Mouse (Mus musculus) lung, postnatal 10 days (tissue): Measurements from ENCODE around the gene Trap1a.
A peak's percentile ranks its signal among the peaks of the same experiment; 100 is the strongest.
"Not testable (repeated sequence)": the region's sequence is repeated elsewhere in the genome, so short reads cannot be mapped to it uniquely, and the experiment has no call there.

ENCODE experiments used
- DNase-seq: peaks from one replicate; pipeline ENCODE4 v3.0.0; 2021

The Trap1a gene

GRCm38 (mm10) chrX:139333263-139333994 lies at the start of gene Trap1a:
Trap1a (plus strand) TSS chrX:139333683.
- no peak for DNase-seq

DNA sequence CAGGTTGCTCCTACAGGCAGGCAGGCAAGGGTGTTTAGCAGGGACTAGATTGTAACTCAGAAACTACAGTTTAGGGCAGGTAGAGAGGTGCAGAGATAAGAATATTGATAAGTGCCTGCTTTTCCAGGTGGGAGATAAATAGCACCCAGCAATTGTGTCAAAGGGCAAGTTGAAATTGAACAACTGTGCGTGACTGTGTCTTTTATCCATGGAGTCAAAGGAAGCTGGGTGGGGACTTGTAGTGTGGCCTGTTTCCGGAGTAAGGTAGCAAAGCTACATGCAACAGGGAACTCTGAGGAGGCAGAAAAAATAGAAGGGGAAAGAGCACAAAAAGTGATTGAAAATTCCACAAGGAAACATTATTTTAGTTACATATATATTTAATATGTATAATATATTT lies 40.4 kb upstream of the Trap1a start:
- no peak for DNase-seq

GRCm38 (mm10) chrX:139295325-139295724 lies 38.2 kb upstream of the Trap1a start:
- DNase-seq, result no peak

DNA sequence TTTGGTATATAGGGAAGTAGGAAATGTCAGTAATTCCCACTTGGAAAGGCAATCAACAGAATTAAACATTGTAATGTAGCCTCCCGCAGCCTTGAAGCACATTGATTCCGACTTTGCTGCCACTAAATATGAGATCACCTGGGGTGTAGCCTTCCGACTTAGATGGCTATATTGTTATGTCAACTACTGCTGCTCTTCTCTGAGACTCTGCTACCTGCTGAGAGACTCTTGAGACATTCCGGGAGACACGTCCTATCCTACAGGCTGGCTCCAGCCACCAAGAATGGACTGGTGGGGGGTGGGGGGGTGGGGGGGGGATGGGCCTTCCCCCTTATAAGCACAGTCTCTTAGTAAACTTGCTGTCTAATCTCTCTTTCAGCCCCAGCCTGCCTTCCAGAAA lies 16.1 kb upstream of the Trap1a start:
- not testable (repeated sequence) for DNase-seq

DNA sequence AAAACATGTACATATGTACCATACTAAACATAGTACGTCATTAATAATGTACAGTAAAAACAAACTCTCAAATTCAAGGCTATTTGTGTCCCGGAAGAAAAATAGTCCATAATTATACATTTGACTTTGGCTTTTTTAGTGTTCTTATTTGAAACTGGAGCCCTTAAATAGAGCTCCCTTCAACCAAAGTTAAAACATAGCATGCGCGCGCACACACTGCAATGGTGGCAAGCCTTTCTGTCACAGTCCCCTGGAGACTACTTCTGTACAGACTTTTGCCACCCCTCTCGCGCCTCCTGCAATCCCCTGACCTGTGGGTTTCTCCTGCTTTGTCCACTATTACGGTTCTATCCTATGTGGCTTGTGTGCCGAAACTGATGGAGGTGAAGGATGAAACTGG lies 900 bp upstream of the Trap1a start:
- DNase-seq, result no peak

DNA sequence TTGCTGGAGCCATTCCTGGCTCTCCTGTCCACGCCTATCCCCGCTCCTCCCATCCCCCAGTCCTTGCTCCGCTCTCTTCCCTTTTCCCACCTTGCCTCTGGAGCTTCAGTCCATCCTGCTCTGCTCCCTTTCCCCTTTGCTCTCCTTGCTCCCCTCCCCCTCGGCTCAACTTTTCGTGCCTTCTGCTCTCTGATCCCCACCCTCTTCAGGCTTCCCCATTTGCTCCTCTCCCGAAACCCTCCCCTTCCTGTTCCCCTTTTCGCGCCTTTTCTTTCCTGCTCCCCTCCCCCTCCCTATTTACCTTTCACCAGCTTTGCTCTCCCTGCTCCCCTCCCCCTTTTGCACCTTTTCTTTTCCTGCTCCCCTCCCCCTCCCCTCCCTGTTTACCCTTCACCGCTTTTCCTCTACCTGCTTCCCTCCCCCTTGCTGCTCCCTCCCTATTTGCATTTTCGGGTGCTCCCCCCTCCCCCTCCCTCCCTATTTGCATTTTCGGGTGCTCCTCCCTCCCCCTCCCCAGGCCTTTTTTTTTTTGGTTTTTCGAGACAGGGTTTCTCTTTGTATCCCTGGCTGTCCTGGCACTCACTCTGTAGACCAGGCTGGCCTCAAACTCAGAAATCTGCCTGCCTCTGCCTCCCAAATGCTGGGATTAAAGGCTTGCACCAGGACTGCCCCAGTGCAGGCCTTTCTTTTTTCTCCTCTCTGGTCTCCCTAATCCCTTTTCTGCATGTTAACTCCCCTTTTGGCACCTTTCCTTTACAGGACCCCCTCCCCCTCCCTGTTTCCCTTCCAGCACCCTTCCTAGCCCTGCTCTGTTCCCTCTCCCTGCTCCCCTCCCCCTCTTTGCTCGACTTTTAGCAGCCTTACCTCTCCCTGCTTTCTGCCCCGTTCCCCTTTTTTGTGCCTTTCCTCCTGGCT lies 1.3 kb downstream of the Trap1a start:
- DNase-seq, result no peak

DNA sequence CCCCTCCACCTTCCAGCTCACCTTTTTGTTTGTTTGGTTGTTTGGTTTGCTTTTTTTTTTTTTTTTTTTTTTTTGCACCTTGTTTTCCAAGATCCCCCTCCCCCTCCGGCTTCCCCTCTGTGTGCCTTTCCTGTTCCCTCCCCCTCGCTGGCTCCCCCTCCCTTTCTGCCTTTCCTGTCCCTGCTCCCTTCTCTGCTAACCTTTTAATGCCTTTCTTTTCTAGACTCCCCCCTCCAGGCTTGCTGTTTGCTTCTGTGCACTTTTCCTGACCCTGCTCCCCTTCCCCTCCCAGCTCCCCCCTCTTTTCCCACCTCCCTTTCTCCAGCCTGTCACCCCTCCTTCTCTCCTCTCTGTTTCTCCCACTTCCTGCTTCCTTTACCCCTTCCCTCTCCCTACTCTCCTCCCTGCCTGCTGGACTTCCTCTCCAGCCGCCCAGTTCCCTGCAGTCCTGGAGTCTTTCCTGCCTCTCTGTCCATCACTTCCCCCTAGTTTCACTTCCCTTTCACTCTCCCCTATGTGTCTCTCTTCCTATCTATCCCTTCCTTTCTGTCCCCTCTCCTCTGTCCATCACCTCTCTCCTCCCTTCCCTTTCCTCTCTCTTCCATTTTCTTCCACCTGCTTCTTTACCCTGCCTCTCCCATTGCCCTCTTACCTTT lies 2.1 kb downstream of the Trap1a start:
- no peak for DNase-seq

- DNase-seq, result no peak
Measured at GRCm38 (mm10) chrX:139339553-139339952, 6.1 kb downstream of the Trap1a start.

DNA sequence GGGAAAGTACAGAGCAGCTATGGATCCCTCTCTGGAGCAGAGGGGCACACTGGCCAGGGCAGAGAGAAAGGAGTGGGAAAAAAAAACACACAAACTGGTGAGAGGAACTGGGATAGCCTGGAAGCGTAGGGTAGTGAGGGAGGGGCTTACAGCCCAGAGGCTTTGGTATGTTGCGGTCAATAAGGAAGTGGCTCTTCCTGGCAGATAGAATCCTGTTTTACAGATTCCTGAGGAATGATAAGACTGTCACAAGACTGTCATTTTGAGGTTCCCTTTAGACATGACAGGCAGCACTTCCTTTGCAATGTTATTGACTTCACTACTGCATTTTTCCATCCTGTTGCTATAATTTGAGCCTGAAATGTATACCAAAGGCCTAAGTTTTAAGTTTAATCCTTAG lies 7.7 kb downstream of the Trap1a start:
- DNase-seq, result no peak

- peak; percentile 37 for DNase-seq
Measured at GRCm38 (mm10) chrX:139352192-139352772, 18.8 kb downstream of the Trap1a start.

DNA sequence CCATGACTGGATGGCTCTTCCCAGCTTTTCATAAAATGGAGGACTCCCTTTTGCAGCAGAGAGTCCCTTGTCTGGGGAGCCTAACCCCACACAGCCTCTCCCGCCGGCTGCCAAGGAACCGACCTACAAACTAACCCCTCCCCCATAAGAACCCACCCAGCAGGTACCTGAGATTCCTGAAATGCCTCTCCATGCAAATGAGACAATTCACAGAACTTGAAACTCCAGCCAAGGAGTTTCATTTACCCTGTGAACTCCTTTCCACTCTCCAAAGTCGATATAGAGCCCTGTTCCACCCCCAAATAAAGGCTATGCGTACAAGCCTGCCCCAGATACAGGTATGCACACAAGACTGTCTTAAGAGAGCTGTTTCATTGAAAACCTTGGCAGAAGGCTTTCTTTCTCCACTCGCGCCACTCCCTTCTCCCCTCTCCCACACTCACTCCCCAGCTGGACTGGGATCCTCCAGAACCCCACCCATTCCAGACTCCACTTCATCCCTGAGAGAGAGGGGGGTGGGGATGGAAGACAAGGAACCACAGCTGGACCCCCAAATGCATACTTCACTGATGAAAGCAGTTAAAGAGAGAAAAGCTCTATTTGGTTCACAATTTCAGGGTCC lies 24.3 kb downstream of the Trap1a start:
- peak; percentile 1 for DNase-seq

- no peak for DNase-seq
Measured at GRCm38 (mm10) chrX:139358361-139358760, 24.9 kb downstream of the Trap1a start.

- no peak for DNase-seq
Measured at GRCm38 (mm10) chrX:139366837-139367528, 33.5 kb downstream of the Trap1a start.

GRCm38 (mm10) chrX:139367529-139367908 lies 34.0 kb downstream of the Trap1a start:
- DNase-seq, result no peak

DNA sequence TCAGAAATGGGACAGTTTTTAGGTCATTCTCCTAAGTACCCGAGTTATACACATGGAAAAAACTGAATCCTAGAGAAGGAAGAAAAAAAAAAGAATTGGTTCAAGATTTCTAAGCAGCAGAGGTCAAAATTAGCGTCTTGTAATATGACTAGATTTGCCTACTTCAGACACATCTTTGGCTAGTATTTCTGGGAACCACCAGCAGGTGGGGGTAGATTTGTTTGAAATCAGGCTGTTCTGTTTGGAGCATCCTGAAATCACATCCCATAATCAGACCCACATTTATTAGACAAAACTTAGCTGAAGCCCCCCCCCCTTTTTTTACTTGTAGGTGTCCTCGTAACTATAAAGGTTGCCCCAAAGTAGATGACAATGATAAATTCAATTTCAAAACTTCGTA lies 35.6 kb downstream of the Trap1a start:
- peak; percentile 20 for DNase-seq

DNA sequence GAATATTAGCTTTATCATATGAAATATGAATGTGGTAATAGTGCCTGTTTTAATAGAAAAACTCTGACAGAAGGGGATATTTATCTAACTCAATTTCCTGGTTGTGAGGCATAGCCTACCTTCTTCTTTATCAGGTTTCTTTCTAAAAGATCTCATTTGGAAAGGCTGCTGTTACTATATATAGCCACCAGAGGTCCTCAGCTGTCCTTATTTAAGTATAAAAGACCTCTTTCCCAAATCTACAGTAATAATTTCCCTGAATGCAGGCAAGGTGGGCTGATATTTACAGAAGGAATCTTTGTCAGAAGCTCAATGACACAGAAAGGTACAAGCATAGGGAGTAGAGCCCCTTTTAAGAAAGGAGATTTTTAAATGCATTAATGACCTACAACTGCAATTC lies 39.2 kb downstream of the Trap1a start:
- DNase-seq, result peak; percentile 1
